Mouse (Mus musculus) bone marrow, adult 2 months (tissue): ENCODE results near the gene Prrc2a.

Source experiments
- CTCF ChIP-seq: fragments of 200-500 bp; IDR thresholded peaks from 2 replicates; pipeline ENCODE4 v1.5.1; 2011; ENCODE audit warnings: low read length, control low read depth; ENCODE audit not compliant: control insufficient read depth, insufficient read depth
- POLR2A ChIP-seq: fragments of 200-500 bp; IDR thresholded peaks from 2 replicates; pipeline ENCODE4 v1.6.1; 2011; ENCODE audit warnings: low read depth, mild to moderate bottlenecking, control low read depth, low read length, borderline replicate concordance; ENCODE audit not compliant: control insufficient read depth

DNA sequence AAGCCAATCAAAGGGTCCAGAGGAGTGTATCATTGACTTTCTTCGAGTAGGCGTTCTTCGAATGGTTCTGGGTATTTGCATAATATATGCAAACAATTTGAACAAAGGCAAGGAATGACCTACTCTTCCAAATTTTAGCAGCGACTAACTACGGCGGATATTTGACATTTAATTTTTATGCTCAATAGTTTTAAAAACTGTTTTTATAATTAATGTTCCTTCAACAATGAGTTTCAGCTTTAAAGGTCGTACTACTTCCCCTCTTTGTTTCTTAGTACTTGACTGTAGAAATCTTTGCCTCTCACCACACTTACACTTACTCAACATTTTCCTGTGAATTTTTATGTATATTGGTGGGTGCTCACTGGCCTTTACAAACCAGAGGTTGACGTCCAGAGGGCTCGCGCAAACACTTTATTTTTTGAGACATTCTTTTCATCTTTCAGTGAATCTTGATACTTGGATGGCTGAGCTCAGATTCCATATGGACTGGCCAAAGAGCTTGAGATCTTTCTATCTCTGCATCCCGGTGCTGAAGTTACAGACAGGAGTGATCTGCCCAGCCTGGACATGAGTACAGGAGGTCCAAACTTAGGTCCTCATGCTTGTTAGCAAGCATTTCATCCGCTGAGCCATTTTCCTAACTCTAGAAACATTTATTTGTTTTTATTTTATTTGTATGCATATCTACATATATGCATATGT is 906 bp upstream of the Prrc2a start:
- TF ChIP-seq POLR2A (no peak), CTCF (no peak)
